Mouse (Mus musculus) cortical plate, adult 2 months (tissue): ENCODE measurements around the gene Ttll1.

Source experiments
- CTCF ChIP-seq: fragments of 200-500 bp; IDR thresholded peaks from 2 replicates; pipeline ENCODE4 v1.5.1; 2011; ENCODE audit warnings: mild to moderate bottlenecking, control low read depth, low read length; ENCODE audit not compliant: insufficient read depth; ENCODE audit errors: extremely low read depth
- POLR2A ChIP-seq: fragments of 200-500 bp; IDR thresholded peaks from 2 replicates; pipeline ENCODE4 v1.6.1; 2011; ENCODE audit warnings: mild to moderate bottlenecking, low read length, control low read depth; ENCODE audit not compliant: insufficient read depth; ENCODE audit errors: extremely low read depth

DNA sequence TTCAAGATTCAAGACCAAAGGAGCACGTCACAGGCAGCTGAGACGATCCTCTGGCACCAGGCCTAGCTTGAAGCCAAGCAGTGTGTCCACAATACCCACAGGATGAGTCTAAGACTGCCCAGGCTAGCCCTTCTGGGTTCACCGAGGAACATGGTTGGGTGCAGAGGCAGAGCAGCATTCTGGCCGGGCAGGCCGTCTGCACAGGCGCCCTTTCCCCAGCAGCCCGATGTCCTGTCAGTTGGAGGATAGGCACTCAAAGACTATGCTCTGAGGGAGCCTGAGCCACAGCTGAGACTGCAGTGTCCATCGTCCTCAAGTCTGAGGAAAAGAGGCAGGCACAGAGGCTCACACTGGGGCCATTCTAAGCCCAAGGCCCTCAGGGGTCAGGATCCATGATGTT is 36.5 kb upstream of the Ttll1 start:
- TF ChIP-seq POLR2A = no peak
- no peak for TF ChIP-seq CTCF
